16 mouse cellular contexts compared by ENCODE assay signal in genomic region chr6:113095547-113095946, GRCm38 (mm10).
"Had no signal": no experiment of that assay in that cellular context is flagged by ENCODE, and none has a peak within 500 bp of the region (broad histone marks: within the 10 kb centered on the region; RNA-seq: fewer than 3 reads in every experiment).

No protein-coding gene starts in this region.

- H3K9ac ChIP-seq: neural tube, embryonic 12.5 days; neural tube, embryonic 13.5 days; neural tube, embryonic 15.5 days; stomach, embryonic 15.5 days had no signal

- DNase-seq: retina, postnatal 1 day; right cerebral cortex, adult 18-20 months; right cerebral cortex, postnatal 14 days; right cerebral cortex, postnatal 25 days; right cerebral cortex, postnatal 4 days; spleen, adult 18-20 months; thymus, adult 18-20 months; thymus, adult 2 months; thymus, postnatal 14 days; thymus, postnatal 25 days; thymus, postnatal 36 days had no signal

- H3K4me3 ChIP-seq: neural tube, embryonic 12.5 days; neural tube, embryonic 13.5 days; neural tube, embryonic 15.5 days; stomach, embryonic 15.5 days had no signal

- H3K9me3 ChIP-seq: neural tube, embryonic 12.5 days; neural tube, embryonic 13.5 days; neural tube, embryonic 15.5 days; stomach, embryonic 15.5 days had no signal

- H3K36me3 ChIP-seq: neural tube, embryonic 12.5 days; neural tube, embryonic 13.5 days; neural tube, embryonic 15.5 days; stomach, embryonic 15.5 days had no signal

- H3K4me2 ChIP-seq: neural tube, embryonic 12.5 days; neural tube, embryonic 13.5 days; neural tube, embryonic 15.5 days; stomach, embryonic 15.5 days had no signal

- H3K27me3 ChIP-seq: neural tube, embryonic 12.5 days; neural tube, embryonic 13.5 days; neural tube, embryonic 15.5 days; stomach, embryonic 15.5 days had no signal

- H3K27ac ChIP-seq: neural tube, embryonic 12.5 days; neural tube, embryonic 13.5 days; neural tube, embryonic 15.5 days; stomach, embryonic 15.5 days; stomach, postnatal 0 days had no signal
